In genomic region chr5:37042934-37043333, GRCm38 (mm10) we compare ENCODE assay signal across 16 mouse cellular contexts. TPM values are rescaled to one million over a fixed set of nuclear protein-coding genes. Genes with fewer than 3 reads are reported as not detected.
"Had no signal": no experiment of that assay in that cellular context is flagged by ENCODE, and none has a peak within 500 bp of the region (broad histone marks: within the 10 kb centered on the region; RNA-seq: fewer than 3 reads in every experiment).

No protein-coding gene starts in this region.

- H3K4me1 ChIP-seq: liver, embryonic 12.5 days had no signal

- H3K4me2 ChIP-seq: limb, embryonic 15.5 days; liver, embryonic 12.5 days; lung, embryonic 14.5 days; midbrain, embryonic 12.5 days had no signal

- H3K27ac ChIP-seq: kidney, postnatal 0 days; limb, embryonic 15.5 days; liver, embryonic 12.5 days; midbrain, embryonic 12.5 days had no signal

- H3K36me3 ChIP-seq: limb, embryonic 15.5 days; liver, embryonic 12.5 days; midbrain, embryonic 12.5 days had no signal

- ATAC-seq: intestine, postnatal 0 days; liver, embryonic 12.5 days had no signal

- H3K9ac ChIP-seq: limb, embryonic 15.5 days; liver, embryonic 12.5 days; lung, embryonic 14.5 days; midbrain, embryonic 12.5 days had no signal

- DNase-seq: kidney, adult 9 months; kidney, postnatal 36 days; layer of hippocampus, postnatal 36 days; lung, embryonic 14.5 days; lung, postnatal 10 days; lung, postnatal 4 days; right cerebral cortex, postnatal 14 days; thymus, postnatal 36 days had no signal

- H3K9me3 ChIP-seq: limb, embryonic 15.5 days; liver, embryonic 12.5 days; midbrain, embryonic 12.5 days had no signal

- H3K4me3 ChIP-seq: limb, embryonic 15.5 days; liver, embryonic 12.5 days; midbrain, embryonic 12.5 days had no signal

RNA-seq across cellular contexts. Expression of gene Gm1043, which starts 42.2 kb away (rescaled TPM):
- total RNA-seq: megakaryocyte, adult 5-6 weeks had no signal
- polyA plus RNA-seq: kidney, postnatal 0 days; limb, embryonic 11.5 days; liver, embryonic 12.5 days; liver, embryonic 16.5 days; lung, embryonic 14.5 days had no signal
